Mouse (Mus musculus): ENCODE measurements at regions not wholly inside any gene's neighbourhood (a gene's known extent, or its start where the extent isn't known, plus 50 kb on each side); places are given as distances from the start of the nearest gene placed in this dataset.

GRCm38 (mm10) chr10:16589399-16589798 lies 1133.6 kb upstream of the Cited2 start:
- peak; percentile 69 for DNase-seq (ENCODE audit: extremely low read depth, insufficient read length, low spot score)

DNA sequence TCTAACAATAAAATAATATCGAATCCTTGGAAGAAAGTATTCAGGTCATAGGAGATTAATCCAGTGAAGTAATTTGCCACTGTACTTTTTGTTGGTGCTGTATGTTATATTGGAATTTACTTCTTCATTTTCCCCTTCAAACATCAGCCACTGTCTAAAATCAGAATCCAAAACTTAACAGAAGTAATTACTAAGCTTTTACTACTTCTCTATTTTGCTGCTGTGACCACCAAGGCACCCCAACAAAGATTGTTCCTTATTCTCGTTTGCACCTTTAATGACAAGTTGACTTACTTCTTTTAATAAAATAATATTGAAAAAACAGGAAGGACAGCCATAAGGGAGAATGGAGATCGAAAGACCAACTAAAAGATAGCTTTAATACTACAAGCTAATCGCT lies 1130.1 kb upstream of the Cited2 start:
- DNase-seq (ENCODE audit: extremely low read depth, insufficient read length, low spot score), result no peak

DNA sequence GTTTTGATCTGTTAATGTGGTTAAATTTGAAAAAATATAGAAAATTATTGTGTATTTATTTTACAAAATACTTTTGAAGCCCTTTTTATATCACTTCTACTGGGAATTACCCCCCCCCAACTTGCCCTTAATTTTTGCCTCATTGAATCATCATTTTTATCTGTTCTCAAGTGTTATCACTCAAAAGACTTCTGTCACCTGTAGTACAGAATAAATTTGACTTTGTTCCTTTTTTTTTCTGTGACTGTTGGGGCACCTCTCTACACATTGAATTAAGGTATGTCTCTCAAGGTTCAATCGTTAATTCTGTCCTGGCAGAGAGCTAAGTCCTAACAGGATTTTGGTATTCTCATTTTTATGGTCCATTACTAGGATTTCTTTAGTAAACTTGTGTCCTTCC lies 1123.0 kb upstream of the Cited2 start:
- no peak for DNase-seq (ENCODE audit: extremely low read depth, insufficient read length, low spot score)

DNA sequence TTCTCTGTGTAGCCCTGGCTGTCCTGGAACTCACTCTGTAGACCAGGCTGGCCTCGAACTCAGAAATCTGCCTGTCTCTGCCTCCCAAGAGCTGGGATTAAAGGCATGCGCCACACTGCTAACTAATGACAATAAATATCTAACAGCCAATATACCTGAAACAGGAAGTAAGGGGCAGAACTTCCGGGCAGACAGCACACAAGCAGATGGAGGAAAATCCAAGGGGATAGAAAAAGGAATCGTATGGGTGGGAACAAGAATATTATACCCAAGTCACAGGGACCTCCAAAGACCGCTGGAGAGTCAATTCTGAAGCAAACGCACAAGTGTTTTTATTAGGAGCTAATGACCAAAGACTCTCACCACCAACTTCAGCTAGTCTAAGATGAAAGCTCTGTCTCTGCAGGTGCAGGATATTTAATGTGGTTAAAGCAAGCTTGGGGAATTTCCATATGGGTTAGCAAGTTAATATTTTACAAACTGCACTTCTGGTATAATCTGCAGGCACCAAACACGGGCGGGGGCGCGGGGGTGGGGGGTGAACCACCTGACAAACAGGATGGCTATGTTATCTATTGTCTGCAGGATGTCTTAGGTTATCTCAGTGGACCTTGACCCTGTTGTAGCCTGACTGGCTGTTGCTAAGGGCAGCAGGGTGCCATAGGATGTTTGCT lies 1122.3 kb upstream of the Cited2 start:
- no peak for DNase-seq (ENCODE audit: extremely low read depth, insufficient read length, low spot score)

- DNase-seq (ENCODE audit: extremely low read depth, insufficient read length, low spot score), result no peak
Measured at GRCm38 (mm10) chr10:16601225-16601595, 1121.8 kb upstream of the Cited2 start.

DNA sequence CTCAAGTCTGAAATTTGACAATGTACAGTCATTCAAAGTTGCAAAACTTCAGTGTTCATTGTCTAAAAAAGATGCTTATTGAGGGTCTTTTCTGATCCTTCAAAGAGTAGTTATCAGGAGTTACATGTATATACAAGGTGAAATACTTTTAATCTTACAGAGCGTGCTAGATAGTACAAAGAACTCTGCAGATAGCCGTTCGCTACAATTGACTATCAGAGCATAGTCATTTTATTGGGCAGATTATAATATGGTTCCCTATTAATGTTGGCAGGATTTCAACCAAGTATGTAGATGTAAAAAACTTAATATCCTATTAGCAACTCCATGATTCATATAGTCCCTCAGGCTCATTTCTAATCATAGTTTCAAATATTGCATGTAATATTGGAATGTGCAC lies 1114.7 kb upstream of the Cited2 start:
- DNase-seq (ENCODE audit: extremely low read depth, insufficient read length, low spot score), result no peak

DNA sequence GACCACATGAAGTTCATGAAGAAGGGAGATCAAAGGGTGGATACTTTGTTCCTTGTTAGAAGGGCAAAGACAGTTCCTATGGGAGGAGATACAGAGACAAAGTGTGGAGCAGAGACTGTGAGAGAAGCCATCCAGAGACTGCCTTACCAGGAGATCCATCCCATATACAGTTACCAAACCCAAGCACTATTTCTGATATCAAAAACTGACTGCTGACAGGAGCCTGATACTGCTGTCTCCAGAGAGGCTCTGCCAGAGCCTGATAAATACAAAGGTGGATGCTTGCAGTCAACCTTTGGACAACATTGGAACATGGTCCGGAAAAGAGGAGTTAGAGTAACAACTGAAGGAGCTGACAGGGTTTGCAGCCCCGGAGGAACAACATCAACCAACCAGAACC lies 1104.3 kb upstream of the Cited2 start:
- DNase-seq (ENCODE audit: extremely low read depth, insufficient read length, low spot score), result no peak

GRCm38 (mm10) chr10:16619584-16619983 lies 1103.4 kb upstream of the Cited2 start:
- no peak for DNase-seq (ENCODE audit: extremely low read depth, insufficient read length, low spot score)

- peak; percentile 64 for DNase-seq (ENCODE audit: extremely low read depth, insufficient read length, low spot score)
Measured at GRCm38 (mm10) chr10:16620804-16621559, 1102.0 kb upstream of the Cited2 start.

- no peak for DNase-seq (ENCODE audit: extremely low read depth, insufficient read length, low spot score)
Measured at GRCm38 (mm10) chr10:16622821-16623220, 1100.2 kb upstream of the Cited2 start.

DNA sequence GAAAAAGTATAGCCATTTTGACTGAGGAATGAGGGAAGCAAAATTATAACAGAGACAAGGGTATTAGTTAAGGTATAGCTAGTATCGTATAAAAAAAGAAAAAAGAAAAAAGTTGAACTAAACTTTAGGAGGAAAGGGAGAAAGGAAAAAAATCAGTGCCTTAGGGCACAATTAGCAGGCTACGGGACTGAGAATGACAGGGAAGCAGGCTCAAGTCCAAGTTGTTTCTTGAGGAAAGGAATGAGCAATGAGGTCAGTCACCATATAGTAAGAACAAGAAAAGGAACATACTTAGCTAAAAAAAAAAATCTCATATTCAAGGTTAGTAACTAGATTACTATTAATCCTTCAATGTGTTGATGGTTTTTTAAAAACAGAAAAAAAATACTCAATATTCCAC lies 1089.8 kb upstream of the Cited2 start:
- no peak for DNase-seq (ENCODE audit: extremely low read depth, insufficient read length, low spot score)

DNA sequence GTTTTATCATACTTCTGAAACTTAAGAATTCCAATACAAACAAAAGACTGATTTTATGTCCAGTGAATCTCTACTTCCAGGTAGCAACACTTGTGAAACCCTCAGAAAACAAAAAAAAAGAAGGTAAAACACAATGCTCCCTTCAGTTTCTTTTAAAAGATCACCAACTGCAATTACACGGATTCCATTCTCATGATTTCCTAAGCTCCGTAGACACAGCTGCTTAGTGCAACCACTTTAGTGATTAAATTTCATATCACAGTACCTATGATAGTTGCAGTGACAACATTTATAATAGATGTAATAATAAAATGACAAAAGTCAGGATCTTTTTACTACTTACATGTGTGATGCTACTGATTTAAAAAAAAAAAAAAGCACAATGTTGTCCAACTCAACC lies 1087.6 kb upstream of the Cited2 start:
- DNase-seq (ENCODE audit: extremely low read depth, insufficient read length, low spot score), result no peak

- DNase-seq (ENCODE audit: extremely low read depth, insufficient read length, low spot score), result peak; percentile 27
Measured at GRCm38 (mm10) chr10:16637006-16637405, 1086.0 kb upstream of the Cited2 start.

GRCm38 (mm10) chr10:16638111-16638510 lies 1084.9 kb upstream of the Cited2 start:
- DNase-seq (ENCODE audit: extremely low read depth, insufficient read length, low spot score), result no peak

DNA sequence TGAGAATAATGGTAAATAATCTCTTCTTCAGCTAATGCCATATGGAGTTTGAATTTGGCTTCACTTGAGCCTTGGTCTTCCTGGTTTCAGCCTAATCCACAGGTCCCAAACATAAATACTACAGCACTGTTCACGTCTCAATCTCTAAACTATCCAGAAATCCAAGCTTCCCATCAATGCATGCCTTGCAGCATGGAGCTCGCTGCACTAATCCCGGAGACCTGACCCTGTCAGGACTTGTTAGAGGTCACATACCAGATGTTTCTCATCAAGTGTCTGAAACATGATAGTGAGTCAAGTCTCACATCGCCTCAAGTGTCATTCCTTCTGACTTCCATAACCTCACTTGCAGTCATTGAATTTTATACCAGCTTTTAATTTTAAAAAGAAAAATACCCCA lies 1082.9 kb upstream of the Cited2 start:
- DNase-seq (ENCODE audit: extremely low read depth, insufficient read length, low spot score), result no peak

GRCm38 (mm10) chr10:16650120-16650519 lies 1072.9 kb upstream of the Cited2 start:
- no peak for DNase-seq (ENCODE audit: extremely low read depth, insufficient read length, low spot score)

DNA sequence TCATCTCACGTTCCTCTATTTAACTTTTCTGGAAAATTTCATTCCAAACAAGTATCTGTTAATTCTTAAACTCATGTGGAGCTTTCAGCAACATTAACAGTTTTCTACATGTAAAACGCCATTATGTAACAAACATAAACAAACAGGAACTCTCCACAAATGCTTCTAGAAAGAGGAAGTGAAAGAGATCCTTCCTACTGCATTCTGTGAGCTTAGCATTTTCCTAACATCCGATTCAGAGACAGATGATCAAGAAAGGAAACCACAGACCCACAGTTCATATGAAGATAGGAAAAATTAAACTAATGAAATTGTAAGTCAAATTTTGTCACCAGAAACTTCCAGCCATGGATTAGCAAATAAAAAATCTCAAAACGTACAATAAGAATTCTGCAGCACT lies 1070.6 kb upstream of the Cited2 start:
- DNase-seq (ENCODE audit: extremely low read depth, insufficient read length, low spot score), result no peak

DNA sequence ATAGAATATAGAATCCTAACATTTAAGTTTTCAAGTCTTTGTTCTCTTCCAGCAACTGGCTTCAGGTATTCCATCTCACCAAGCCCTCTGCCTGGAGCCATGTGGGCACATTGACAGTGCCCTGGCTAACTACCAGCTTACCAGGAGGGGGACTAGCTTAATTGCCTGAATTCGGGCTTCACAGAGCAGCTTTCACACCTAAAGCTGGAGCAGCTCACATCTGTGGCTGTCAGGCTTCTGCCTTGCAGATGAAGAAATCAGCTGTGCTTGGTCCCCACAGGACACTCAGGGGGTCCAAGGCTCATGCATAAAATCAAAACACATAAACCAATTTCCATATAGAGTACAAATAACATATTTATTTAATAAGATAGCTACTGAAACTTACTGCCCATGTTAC lies 1058.5 kb upstream of the Cited2 start:
- no peak for DNase-seq (ENCODE audit: extremely low read depth, insufficient read length, low spot score)

DNA sequence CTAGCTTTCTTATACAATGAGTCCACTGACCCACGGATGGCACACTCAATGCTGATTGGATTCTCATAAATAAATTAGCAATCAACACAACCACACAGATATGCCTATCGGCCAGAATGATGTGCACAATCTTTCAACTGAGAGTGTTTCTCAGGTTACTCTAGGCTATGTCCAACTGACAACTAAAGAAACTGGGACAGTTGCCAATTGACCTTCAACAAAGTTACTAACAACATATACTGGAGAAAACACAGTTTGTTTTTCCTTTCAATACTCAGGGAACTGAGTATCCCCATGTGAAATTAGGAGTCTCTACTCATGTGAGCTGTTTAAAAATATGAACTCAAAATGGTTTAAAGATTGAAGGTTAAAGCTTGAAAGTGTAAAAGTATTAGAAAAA lies 1052.7 kb upstream of the Cited2 start:
- DNase-seq (ENCODE audit: extremely low read depth, insufficient read length, low spot score), result no peak

DNA sequence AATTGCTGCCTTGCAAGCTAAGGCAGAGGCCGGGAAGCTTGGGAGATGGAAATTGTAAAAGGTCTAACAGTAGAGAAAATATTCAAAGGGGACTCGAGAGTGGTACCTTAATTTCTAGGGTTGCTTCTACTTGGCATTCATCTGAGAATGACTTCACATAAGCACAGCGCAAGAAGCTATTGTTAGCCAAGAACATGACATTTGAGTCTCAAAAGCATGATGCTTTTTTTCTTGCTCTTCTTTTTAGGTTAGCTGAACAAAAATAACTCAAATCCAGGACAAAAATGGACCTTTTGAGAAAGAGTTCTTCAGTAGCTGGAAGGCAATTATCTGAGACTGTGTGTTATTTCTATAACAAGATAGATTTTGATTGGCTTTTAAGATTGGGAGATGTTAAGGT lies 1042.0 kb upstream of the Cited2 start:
- no peak for DNase-seq (ENCODE audit: extremely low read depth, insufficient read length, low spot score)

GRCm38 (mm10) chr10:16685352-16685751 lies 1037.7 kb upstream of the Cited2 start:
- no peak for DNase-seq (ENCODE audit: extremely low read depth, insufficient read length, low spot score)

GRCm38 (mm10) chr10:16706976-16707375 lies 1016.0 kb upstream of the Cited2 start:
- DNase-seq (ENCODE audit: extremely low read depth, insufficient read length, low spot score), result no peak

All from 3134 (cell line).